Mouse (Mus musculus) neural tube, embryonic 11.5 days (tissue): ENCODE measurements around the gene Stag3. TPM values are rescaled to one million over a fixed set of nuclear protein-coding genes. Genes with fewer than 3 reads are reported as not detected.

ENCODE experiments used
- ATAC-seq: fragments of 200-750 bp; cut with Nextera tagmentation; 2 replicates; pipeline ENCODE4 v1.8.0; 2017; ENCODE audit warnings: moderate number of reproducible peaks, mild to moderate bottlenecking, moderate TSS enrichment, moderate library complexity; ENCODE audit not compliant: insufficient read depth, low FRiP score, low TSS enrichment
- DNase-seq: peaks from one replicate; pipeline ENCODE4 v3.0.0-alpha.2; 2015; ENCODE audit warnings: low spot score
- H3K27ac ChIP-seq: fragments of 300-500 bp; sonication (generic); 2 replicates; pipeline ENCODE4 v1.5.1; 2014; ENCODE audit warnings: low read depth, mild to moderate bottlenecking, low read length
- H3K27me3 ChIP-seq: fragments of 300-500 bp; sonication (generic); 2 replicates; pipeline ENCODE4 v1.6.1; 2014; ENCODE audit warnings: mild to moderate bottlenecking, low read length, mixed read lengths; ENCODE audit not compliant: control insufficient read depth, insufficient read depth
- H3K36me3 ChIP-seq: fragments of 300-500 bp; sonication (generic); 2 replicates; pipeline ENCODE4 v1.6.1; 2014; ENCODE audit warnings: mild to moderate bottlenecking, low read length, moderate library complexity, mixed read lengths; ENCODE audit not compliant: control insufficient read depth, insufficient read depth
- H3K4me1 ChIP-seq: fragments of 300-500 bp; sonication (generic); 2 replicates; pipeline ENCODE4 v1.6.1; 2014; ENCODE audit warnings: low read length, mixed read lengths; ENCODE audit not compliant: control insufficient read depth, insufficient read depth
- H3K4me2 ChIP-seq: fragments of 300-500 bp; sonication (generic); 2 replicates; pipeline ENCODE4 v1.6.1; 2014; ENCODE audit warnings: low read depth, mild to moderate bottlenecking, moderate library complexity
- H3K4me3 ChIP-seq: fragments of 300-500 bp; sonication (generic); 2 replicates; pipeline ENCODE4 v1.5.1; 2014; ENCODE audit warnings: low read depth, low read length
- H3K9ac ChIP-seq: fragments of 300-500 bp; sonication (generic); 2 replicates; pipeline ENCODE4 v1.6.1; 2014; ENCODE audit warnings: mild to moderate bottlenecking, low read length
- H3K9me3 ChIP-seq: fragments of 300-500 bp; sonication (generic); 2 replicates; pipeline ENCODE4 v1.6.1; 2016; ENCODE audit warnings: low read length; ENCODE audit not compliant: control insufficient read depth
- WGBS: fragments of 180-500 bp; shearing (Covaris S2); extraction: QIAGEN DNeasy Blood & Tissue Kit; methylation state at CpG from one replicate; pipeline ENCODE4 v1.1.7; 2014; 5-methylcytosine and 5-hydroxymethylcytosine counted together
- polyA plus RNA-seq: library from polyadenylated mRNA; unstranded; fragments of >200 nt; fragmentation: Nextera tagmentation; extraction: Ambion mirVana; gene quantifications from 2 replicates; pipeline ENCODE4 v1.2.1, GENCODE M21; 2014

The Stag3 gene
- polyA plus RNA-seq, 1 experiment from 2014 or later, result 2.7 TPM

- no peaks in the 10 kb centered on the region for H3K36me3 ChIP-seq
- no peak overlapping the region for H3K4me2 ChIP-seq
- no peak for ATAC-seq
- no peak overlapping the region for H3K4me3 ChIP-seq
- no peaks in the 10 kb centered on the region for H3K9me3 ChIP-seq
- no peaks in the 10 kb centered on the region for H3K4me1 ChIP-seq
- H3K27ac ChIP-seq, result no peak overlapping the region
- H3K27me3 ChIP-seq, result no peaks in the 10 kb centered on the region
- WGBS, result 90% methylated on average over 2 of the region's 2 CpGs
- no peak for DNase-seq
- no peak overlapping the region for H3K9ac ChIP-seq
These were observed 19.6 kb downstream of the Stag3 start for GRCm38 (mm10) chr5:138299613-138300012.

GRCm38 (mm10) chr5:138312795-138313194, 32.8 kb downstream of the Stag3 start:
- ATAC-seq, result no peak
- 90% methylated on average over 3 of the region's 3 CpGs for WGBS

DNA sequence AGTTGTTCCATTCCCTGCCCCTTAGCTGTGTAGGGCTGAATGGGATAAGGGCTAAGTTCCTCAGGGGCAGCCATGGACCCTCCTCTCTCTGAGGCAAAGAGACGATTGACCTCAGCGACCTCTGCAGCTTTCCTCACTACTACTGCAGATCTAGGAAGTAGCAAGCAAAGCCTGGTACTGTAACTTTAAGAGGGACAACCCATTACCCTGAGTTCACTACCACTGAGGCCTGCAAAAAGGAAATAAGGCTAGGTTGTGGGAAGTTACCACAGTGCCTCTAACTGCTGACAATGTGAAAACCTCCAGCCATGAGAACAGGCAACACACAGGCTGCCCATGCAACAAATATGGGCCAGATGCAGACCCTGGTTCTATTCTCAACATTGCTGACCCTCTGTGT, 61.6 kb downstream of the Stag3 start, which contains the start of gene Pvrig:
Gene Pvrig, plus strand, starts transcription at position 301 of the 400 bp plus-strand sequence.
- H3K36me3 ChIP-seq, result no peaks in the 10 kb centered on the region
- DNase-seq, result no peak

More at GRCm38 (mm10) chr5:138312795-138313194, 32.8 kb downstream of the Stag3 start:
- Histone ChIP-seq H3K4me3 (no peak overlapping the region), H3K9me3 (no peaks in the 10 kb centered on the region), H3K9ac (no peak overlapping the region), H3K27ac (no peak overlapping the region), H3K36me3 (no peaks in the 10 kb centered on the region), H3K4me1 (no peaks in the 10 kb centered on the region), H3K27me3 (no peaks in the 10 kb centered on the region), H3K4me2 (no peak overlapping the region)
- no peak for DNase-seq

GRCm38 (mm10) chr5:138343216-138343615, 63.2 kb downstream of the Stag3 start:
- no peak overlapping the region for H3K4me3 ChIP-seq
- 84% methylated on average over 3 of the region's 3 CpGs for WGBS
- H3K4me2 ChIP-seq, result no peak overlapping the region
- H3K27me3 ChIP-seq, result no peaks in the 10 kb centered on the region
- ATAC-seq (no peak), DNase-seq (no peak)
- H3K9ac ChIP-seq, result no peak overlapping the region
- H3K27ac ChIP-seq, result no peak overlapping the region
- H3K4me1 ChIP-seq, result no peaks in the 10 kb centered on the region
- H3K36me3 ChIP-seq, result no peaks in the 10 kb centered on the region
- no peaks in the 10 kb centered on the region for H3K9me3 ChIP-seq

More for the DNA sequence above, 61.6 kb downstream of the Stag3 start, which contains the start of gene Pvrig:
- Histone ChIP-seq H3K4me3 (no peak within 1 kb of the TSS), H3K27me3 (no peaks in the 10 kb centered on the region), H3K4me1 (no peaks in the 10 kb centered on the region), H3K4me2 (no peak within 1 kb of the TSS), H3K27ac (no peak within 1 kb of the TSS), H3K9ac (no peak within 1 kb of the TSS), H3K9me3 (no peaks in the 10 kb centered on the region)
- no peak for ATAC-seq
- WGBS, result 81% methylated on average over 2 of the region's 2 CpGs

Other genes starting within 250 kb of the Stag3 start
- gene Smok3c, start 227.0 kb upstream of the Stag3 start, polyA plus RNA-seq, result not detected in 2 replicates
- 43.8 and 45.1 TPM in 2 replicates for gene Zkscan1, start 195.2 kb upstream of the Stag3 start, polyA plus RNA-seq
- gene Zscan21, start 163.3 kb upstream of the Stag3 start, polyA plus RNA-seq, result 126 and 128 TPM in 2 replicates
- gene Zfp113, start 124.5 kb upstream of the Stag3 start, polyA plus RNA-seq, result 25.5 and 27.8 TPM in 2 replicates
- 316 and 319 TPM in 2 replicates for gene Cops6, start 119.2 kb upstream of the Stag3 start, polyA plus RNA-seq
- gene Ap4m1, start 108.2 kb upstream of the Stag3 start, polyA plus RNA-seq, result 15.7 and 17.2 TPM in 2 replicates
- 272 and 282 TPM in 2 replicates for gene Mcm7, start 107.8 kb upstream of the Stag3 start, polyA plus RNA-seq
- 119 and 122 TPM in 2 replicates for gene Taf6, start 92.8 kb upstream of the Stag3 start, polyA plus RNA-seq
- 48.4 and 53.8 TPM in 2 replicates for gene Cnpy4, start 92.8 kb upstream of the Stag3 start, polyA plus RNA-seq
- 10.2 and 10.8 TPM in 2 replicates for gene Mblac1, start 85.9 kb upstream of the Stag3 start, polyA plus RNA-seq
- not detected in 2 replicates for gene Nxpe5, start 54.3 kb upstream of the Stag3 start, polyA plus RNA-seq
- 51.9 and 53.5 TPM in 2 replicates for gene Lamtor4, start 24.8 kb upstream of the Stag3 start, polyA plus RNA-seq
- gene BC037034, start 16.2 kb upstream of the Stag3 start, polyA plus RNA-seq, result 9.1 and 9.5 TPM in 2 replicates
- gene Gal3st4, start 7.4 kb upstream of the Stag3 start, polyA plus RNA-seq, result 6.2 and 6.4 TPM in 2 replicates
- gene Gm43720, start 282 bp upstream of the Stag3 start, polyA plus RNA-seq, result not detected in 2 replicates
- gene Gpc2, start 235 bp upstream of the Stag3 start, polyA plus RNA-seq, result 19.3 and 22.1 TPM in 2 replicates
- gene Pvrig, start 61.7 kb downstream of the Stag3 start, polyA plus RNA-seq, result 0.29 TPM in 1 of 2 replicates, not detected in the other
- 48.4 and 52.9 TPM in 2 replicates for gene Zfp157, start 161.2 kb downstream of the Stag3 start, polyA plus RNA-seq